ENCODE assay signal across 31 mouse cellular contexts in the genomic region with DNA sequence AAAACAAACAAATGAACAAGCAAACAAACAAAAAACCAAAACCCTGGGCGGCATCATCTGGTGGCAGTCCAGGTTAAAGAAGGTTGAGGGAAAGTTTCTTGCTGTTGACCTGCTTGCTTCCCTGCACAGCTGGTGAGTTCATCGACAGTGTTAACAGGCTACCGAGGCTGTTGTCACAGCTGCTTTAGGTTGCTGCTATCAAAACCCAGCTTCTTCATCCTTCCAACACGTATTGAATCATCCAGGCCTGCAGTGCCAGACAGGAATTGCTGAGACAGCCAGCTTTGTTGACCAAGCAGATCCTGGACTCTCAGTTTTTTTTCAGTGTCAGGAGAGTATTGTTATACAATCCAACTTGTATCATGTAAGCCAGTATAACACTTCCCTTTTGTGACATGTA.
DNase-seq lines count a peak whose midpoint lies in the region; ATAC-seq and TF ChIP-seq lines count a peak whose summit lies in the region.
"Had no signal": no experiment of that assay in that cellular context is flagged by ENCODE, and none has a peak within 500 bp of the region (broad histone marks: within the 10 kb centered on the region; RNA-seq: fewer than 3 reads in every experiment).

No protein-coding gene starts in this region.

- 63% methylated on average over 4 of the region's 4 CpGs for WGBS in hindbrain, embryonic 10.5 days
- WGBS in hindbrain, embryonic 11.5 days, result 64% methylated on average over 4 of the region's 4 CpGs
- WGBS in midbrain, embryonic 10.5 days, result 70% methylated on average over 4 of the region's 4 CpGs
- WGBS in midbrain, embryonic 15.5 days, result 74% methylated on average over 4 of the region's 4 CpGs

- no peaks in the 10 kb centered on the region for H3K36me3 ChIP-seq in hindbrain, embryonic 10.5 days
- no peaks in the 10 kb centered on the region for H3K36me3 ChIP-seq in hindbrain, embryonic 11.5 days (ENCODE audit: control insufficient read depth, insufficient read depth, low read length)
- no peaks in the 10 kb centered on the region for H3K36me3 ChIP-seq in midbrain, embryonic 10.5 days
- H3K36me3 ChIP-seq in midbrain, embryonic 15.5 days (replicated peaks), result no peaks in the 10 kb centered on the region
- H3K36me3 ChIP-seq: embryonic facial prominence, embryonic 13.5 days; forebrain, embryonic 10.5 days; forebrain, embryonic 15.5 days; G1E; heart, embryonic 12.5 days; hindbrain, embryonic 15.5 days; kidney, embryonic 15.5 days; liver, embryonic 12.5 days; midbrain, embryonic 12.5 days; stomach, embryonic 15.5 days had no signal

- H3K9ac ChIP-seq in hindbrain, embryonic 11.5 days (ENCODE audit: low read depth, low read length), result no peak overlapping the region
- H3K9ac ChIP-seq in midbrain, embryonic 15.5 days, result no peak overlapping the region
- H3K9ac ChIP-seq: embryonic facial prominence, embryonic 13.5 days; forebrain, embryonic 15.5 days; heart, embryonic 12.5 days; hindbrain, embryonic 15.5 days; kidney, embryonic 15.5 days; liver, embryonic 12.5 days; liver, postnatal 0 days; midbrain, embryonic 12.5 days; stomach, embryonic 15.5 days had no signal

- no peak for ATAC-seq in hindbrain, embryonic 11.5 days (ENCODE audit: low FRiP score)
- no peak for ATAC-seq in midbrain, embryonic 15.5 days (replicated peaks)
- ATAC-seq: forebrain, embryonic 15.5 days; inflammation-experienced regulatory T-cells, adult 6 months; liver, embryonic 12.5 days; liver, postnatal 0 days had no signal

- H3K9me3 ChIP-seq in hindbrain, embryonic 10.5 days, result no peaks in the 10 kb centered on the region
- H3K9me3 ChIP-seq in hindbrain, embryonic 11.5 days (ENCODE audit: control insufficient read depth, low read length), result no peaks in the 10 kb centered on the region
- H3K9me3 ChIP-seq in midbrain, embryonic 10.5 days (replicated peaks), result no peaks in the 10 kb centered on the region
- H3K9me3 ChIP-seq in midbrain, embryonic 15.5 days, result no peaks in the 10 kb centered on the region
- H3K9me3 ChIP-seq: embryonic facial prominence, embryonic 13.5 days; forebrain, embryonic 10.5 days; forebrain, embryonic 15.5 days; heart, embryonic 12.5 days; hindbrain, embryonic 15.5 days; kidney, embryonic 15.5 days; liver, embryonic 12.5 days; midbrain, embryonic 12.5 days; stomach, embryonic 15.5 days had no signal

- no peak overlapping the region for H3K4me3 ChIP-seq in hindbrain, embryonic 10.5 days
- no peak overlapping the region for H3K4me3 ChIP-seq in hindbrain, embryonic 11.5 days (ENCODE audit: low read depth, low read length)
- no peak overlapping the region for H3K4me3 ChIP-seq in midbrain, embryonic 10.5 days
- no peak overlapping the region for H3K4me3 ChIP-seq in midbrain, embryonic 15.5 days
- H3K4me3 ChIP-seq in left cerebral cortex, adult 2 months, result no peak overlapping the region
- H3K4me3 ChIP-seq: embryonic facial prominence, embryonic 13.5 days; forebrain, embryonic 10.5 days; forebrain, embryonic 15.5 days; gastrocnemius, adult 2 months; heart, adult 2 months; heart, embryonic 12.5 days; hindbrain, embryonic 15.5 days; kidney, embryonic 15.5 days; liver, embryonic 12.5 days; midbrain, embryonic 12.5 days; stomach, embryonic 15.5 days had no signal

- peak; percentile 20 for DNase-seq in hindbrain, embryonic 10.5 days (ENCODE audit: low spot score)
- DNase-seq in hindbrain, embryonic 11.5 days (ENCODE audit: low spot score), result no peak
- peak; percentile 16 for DNase-seq in midbrain, embryonic 10.5 days (ENCODE audit: low spot score)
- peak; percentile 5 for DNase-seq in embryo, embryonic 11.5 days (ENCODE audit: low read depth, low spot score)
- DNase-seq in cerebellum, postnatal 4 days (ENCODE audit: low spot score in 2 of 2), result no peak
- no peak for DNase-seq in left cerebral cortex, adult 2 months (ENCODE audit: extremely low spot score in 1 of 2, low spot score in 2 of 2)
- DNase-seq: adrenal gland, adult 8-10 months; cerebellum, adult 8-10 months; cerebellum, postnatal 25 days; gastrocnemius, adult 2 months; gastrocnemius, postnatal 36 days; heart, adult 2 months; heart, postnatal 4 days; kidney, adult 11 months; kidney, postnatal 25 days; liver, postnatal 0 days; right cerebral cortex, postnatal 25 days; thymus, adult 18-20 months; thymus, postnatal 25 days had no signal

- no peak overlapping the region for H3K27ac ChIP-seq in hindbrain, embryonic 10.5 days
- H3K27ac ChIP-seq in hindbrain, embryonic 11.5 days (ENCODE audit: low read depth, low read length), result no peak overlapping the region
- H3K27ac ChIP-seq in midbrain, embryonic 10.5 days (replicated peaks), result no peak overlapping the region
- H3K27ac ChIP-seq in midbrain, embryonic 15.5 days, result no peak overlapping the region
- no peak overlapping the region for H3K27ac ChIP-seq in left cerebral cortex, adult 2 months
- H3K27ac ChIP-seq: embryonic facial prominence, embryonic 13.5 days; forebrain, embryonic 10.5 days; forebrain, embryonic 15.5 days; gastrocnemius, adult 2 months; heart, adult 2 months; hindbrain, embryonic 15.5 days; kidney, embryonic 15.5 days; liver, embryonic 12.5 days; midbrain, embryonic 12.5 days; stomach, embryonic 15.5 days had no signal

- intact Hi-C loops in left cerebral cortex, adult 2 months (cut with DNase I), result no loop called here

- H3K4me1 ChIP-seq in hindbrain, embryonic 10.5 days (replicated peaks), result peaks cover 8% of the 10 kb centered on the region
- H3K4me1 ChIP-seq in hindbrain, embryonic 11.5 days (replicated peaks; ENCODE audit: control insufficient read depth, insufficient read depth, low read length), result no peaks in the 10 kb centered on the region
- peaks cover 5% of the 10 kb centered on the region for H3K4me1 ChIP-seq in midbrain, embryonic 10.5 days
- H3K4me1 ChIP-seq in midbrain, embryonic 15.5 days, result no peaks in the 10 kb centered on the region
- H3K4me1 ChIP-seq: embryonic facial prominence, embryonic 13.5 days; forebrain, embryonic 15.5 days; heart, embryonic 12.5 days; hindbrain, embryonic 15.5 days; kidney, embryonic 15.5 days; liver, embryonic 12.5 days; midbrain, embryonic 12.5 days; stomach, embryonic 15.5 days had no signal

- TF ChIP-seq CTCF in left cerebral cortex, adult 2 months (IDR thresholded peaks at IDR 0.05), result no peak

- H3K27me3 ChIP-seq in hindbrain, embryonic 10.5 days (ENCODE audit: insufficient read depth, poor library complexity, severe bottlenecking), result no peaks in the 10 kb centered on the region
- no peaks in the 10 kb centered on the region for H3K27me3 ChIP-seq in hindbrain, embryonic 11.5 days (ENCODE audit: control insufficient read depth, insufficient read depth, low read length)
- no peaks in the 10 kb centered on the region for H3K27me3 ChIP-seq in midbrain, embryonic 10.5 days (ENCODE audit: low read depth, poor library complexity, severe bottlenecking)
- no peaks in the 10 kb centered on the region for H3K27me3 ChIP-seq in midbrain, embryonic 15.5 days (replicated peaks)
- H3K27me3 ChIP-seq: embryonic facial prominence, embryonic 13.5 days; forebrain, embryonic 15.5 days; heart, embryonic 12.5 days; hindbrain, embryonic 15.5 days; kidney, embryonic 15.5 days; liver, embryonic 12.5 days; midbrain, embryonic 12.5 days; stomach, embryonic 15.5 days had no signal

- no peak overlapping the region for H3K4me2 ChIP-seq in hindbrain, embryonic 11.5 days (replicated peaks; ENCODE audit: low read depth, low read length)
- no peak overlapping the region for H3K4me2 ChIP-seq in midbrain, embryonic 15.5 days
- H3K4me2 ChIP-seq: embryonic facial prominence, embryonic 13.5 days; forebrain, embryonic 15.5 days; heart, embryonic 12.5 days; hindbrain, embryonic 15.5 days; kidney, embryonic 15.5 days; liver, embryonic 12.5 days; midbrain, embryonic 12.5 days; stomach, embryonic 15.5 days had no signal

Comparison
In these comparisons a context has a peak if more than half of its experiments do, and no peak if none do; other contexts are left out.
1. DNase-seq: peak in hindbrain, embryonic 10.5 days (single experiment), midbrain, embryonic 10.5 days (single experiment) and embryo, embryonic 11.5 days (single experiment); none in hindbrain, embryonic 11.5 days (single experiment), cerebellum, postnatal 4 days (0 of 2) and left cerebral cortex, adult 2 months (0 of 2).